Mouse (Mus musculus) layer of hippocampus, adult 9-10 months (tissue): Measurements from ENCODE around the gene Mecom.

Experiments used
- DNase-seq: peaks from one replicate; pipeline ENCODE4 v3.0.0; 2022; ENCODE audit warnings: low spot score

The Mecom gene

GRCm38 (mm10) chr3:30206123-30206522 is 341.7 kb downstream of the Mecom start:
- DNase-seq, result no peak

DNA sequence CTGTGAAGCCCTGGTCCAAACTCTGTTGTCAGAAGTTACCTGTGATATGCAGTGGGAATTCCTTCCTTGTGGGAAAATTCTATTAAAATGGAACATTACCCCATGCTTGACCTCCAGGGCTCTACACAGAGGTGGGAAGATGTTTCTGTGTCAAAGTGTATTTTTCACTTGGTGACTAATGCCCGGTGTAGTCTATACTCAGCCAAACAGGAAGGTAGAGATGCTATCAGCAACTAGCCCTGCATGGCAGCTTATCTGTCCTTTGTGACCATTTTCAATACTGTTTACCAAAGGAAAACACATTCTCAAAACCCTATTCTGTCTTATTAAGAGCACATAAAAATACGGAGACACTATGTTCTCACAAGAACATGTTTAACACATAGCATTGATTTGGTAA is 344.0 kb downstream of the Mecom start:
- no peak for DNase-seq

GRCm38 (mm10) chr3:30198854-30199253 is 349.0 kb downstream of the Mecom start:
- no peak for DNase-seq

- no peak for DNase-seq
Observed at GRCm38 (mm10) chr3:30198227-30198626, 349.6 kb downstream of the Mecom start.

DNA sequence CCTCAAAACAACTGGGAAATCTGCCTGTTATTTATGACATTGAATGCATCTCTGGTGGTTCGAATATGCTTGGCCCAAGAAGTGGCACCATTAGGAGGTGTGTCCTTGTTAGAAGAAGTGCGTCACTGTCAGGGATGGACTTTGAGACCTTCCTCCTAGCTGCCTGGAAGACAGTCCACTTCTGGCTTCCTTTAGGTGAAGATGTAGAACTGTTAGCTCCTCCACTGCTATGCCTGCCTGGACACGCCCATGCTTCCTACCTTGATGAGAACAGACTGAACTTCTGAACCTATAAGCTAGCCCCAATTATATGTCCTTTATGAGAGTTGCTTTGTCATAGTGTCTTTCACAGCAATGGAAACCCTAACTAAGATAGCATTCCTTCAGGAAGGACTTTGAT is 352.6 kb downstream of the Mecom start:
- DNase-seq, result no peak

DNA sequence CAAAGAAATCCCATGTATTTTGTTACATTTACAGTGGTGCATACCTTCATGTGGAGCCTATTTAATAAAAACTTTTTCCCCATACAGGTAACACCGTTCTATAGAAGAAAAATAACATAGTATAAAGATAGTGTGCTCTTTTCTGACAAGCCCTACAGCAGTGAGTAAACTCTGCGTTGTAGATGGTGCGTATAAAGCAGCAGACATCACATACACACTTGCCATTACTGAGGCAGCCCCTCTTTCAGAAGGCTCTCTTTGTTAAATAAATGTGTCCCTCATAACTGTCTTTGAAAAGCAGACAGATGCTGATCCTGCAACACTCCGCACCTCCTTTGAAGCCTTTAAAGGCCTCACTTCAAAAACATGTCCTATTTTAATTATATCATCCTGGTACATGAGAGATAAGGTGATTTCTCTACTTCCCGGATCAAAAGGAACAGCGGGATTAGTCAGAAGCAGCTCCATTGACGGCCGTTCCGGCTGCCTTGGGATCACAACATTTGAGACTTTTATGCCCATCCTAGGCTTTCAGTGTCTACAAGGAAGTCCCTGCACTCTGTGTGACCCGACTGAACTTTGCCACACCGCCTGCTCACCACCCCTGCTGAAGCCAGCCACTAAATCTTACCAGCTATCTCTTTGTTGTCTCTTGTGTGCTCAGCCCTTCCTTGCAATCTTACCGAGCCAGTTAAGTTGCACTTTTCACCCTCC is 355.4 kb downstream of the Mecom start:
- no peak for DNase-seq

- DNase-seq, result no peak
Observed at GRCm38 (mm10) chr3:30189325-30189724, 358.5 kb downstream of the Mecom start.

DNA sequence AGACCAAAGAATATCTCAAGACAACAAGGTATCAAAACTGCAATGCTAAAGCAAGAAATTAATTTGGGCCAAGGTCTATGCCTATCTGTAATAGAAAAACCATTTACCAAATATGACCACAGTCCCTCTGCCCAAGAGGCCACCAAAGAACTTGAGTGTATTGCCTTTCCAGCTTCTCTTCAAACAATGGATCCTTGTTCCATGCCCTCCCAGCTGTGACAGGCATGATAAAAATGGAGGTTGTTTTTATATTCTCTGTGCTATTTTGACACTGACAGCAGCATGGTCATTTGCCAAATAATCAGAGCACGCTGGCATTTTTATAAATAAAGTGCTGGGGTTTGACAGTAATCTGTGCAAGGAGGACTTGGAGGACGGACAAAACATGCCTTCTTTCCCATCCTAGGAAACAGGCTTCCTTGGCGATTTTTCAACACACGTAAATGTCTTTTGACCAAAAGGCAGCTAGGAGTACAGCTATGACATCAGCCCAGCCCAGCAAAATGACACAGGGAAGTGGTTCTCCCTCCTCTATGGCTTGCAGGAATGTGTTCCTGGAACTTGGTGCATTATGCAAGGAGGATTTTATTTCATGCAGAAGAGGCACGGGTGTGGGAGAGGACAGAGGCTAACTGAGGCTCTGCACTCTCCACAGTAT is 359.9 kb downstream of the Mecom start:
- DNase-seq, result no peak

DNA sequence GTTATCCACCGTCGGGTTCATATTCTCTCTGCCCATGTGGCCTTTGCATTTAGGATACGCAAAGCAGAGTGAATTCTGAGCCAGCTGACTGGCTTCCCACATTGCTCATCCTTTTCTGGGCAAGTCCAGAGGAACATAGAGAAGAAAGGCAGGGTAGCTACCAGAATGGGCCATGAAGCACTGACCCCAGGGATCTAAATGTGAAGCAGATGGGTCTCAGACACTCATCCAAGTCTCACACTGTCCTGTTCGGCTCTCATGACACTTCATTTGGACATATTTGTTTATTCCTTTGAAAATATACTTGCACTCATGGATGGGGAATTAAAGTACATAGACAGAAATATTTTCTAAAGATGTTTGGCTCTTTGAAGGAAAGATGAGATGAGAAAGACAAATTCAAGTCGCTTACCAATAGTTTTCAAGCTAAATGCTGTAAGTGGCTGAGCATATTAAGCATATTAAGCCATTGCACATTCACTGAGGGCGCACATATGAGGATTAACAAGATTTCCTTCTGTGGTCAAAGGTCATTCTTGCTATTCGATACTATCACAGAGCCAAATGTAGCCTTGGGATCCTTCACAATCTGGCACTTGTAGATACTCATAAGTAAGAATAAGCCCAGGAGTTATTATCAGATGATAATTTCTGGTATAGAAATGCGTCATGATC is 365.9 kb downstream of the Mecom start:
- DNase-seq, result no peak

- no peak for DNase-seq
Observed at GRCm38 (mm10) chr3:30176615-30177014, 371.2 kb downstream of the Mecom start.

- DNase-seq, result no peak
Observed at GRCm38 (mm10) chr3:30173812-30174211, 374.0 kb downstream of the Mecom start.

DNA sequence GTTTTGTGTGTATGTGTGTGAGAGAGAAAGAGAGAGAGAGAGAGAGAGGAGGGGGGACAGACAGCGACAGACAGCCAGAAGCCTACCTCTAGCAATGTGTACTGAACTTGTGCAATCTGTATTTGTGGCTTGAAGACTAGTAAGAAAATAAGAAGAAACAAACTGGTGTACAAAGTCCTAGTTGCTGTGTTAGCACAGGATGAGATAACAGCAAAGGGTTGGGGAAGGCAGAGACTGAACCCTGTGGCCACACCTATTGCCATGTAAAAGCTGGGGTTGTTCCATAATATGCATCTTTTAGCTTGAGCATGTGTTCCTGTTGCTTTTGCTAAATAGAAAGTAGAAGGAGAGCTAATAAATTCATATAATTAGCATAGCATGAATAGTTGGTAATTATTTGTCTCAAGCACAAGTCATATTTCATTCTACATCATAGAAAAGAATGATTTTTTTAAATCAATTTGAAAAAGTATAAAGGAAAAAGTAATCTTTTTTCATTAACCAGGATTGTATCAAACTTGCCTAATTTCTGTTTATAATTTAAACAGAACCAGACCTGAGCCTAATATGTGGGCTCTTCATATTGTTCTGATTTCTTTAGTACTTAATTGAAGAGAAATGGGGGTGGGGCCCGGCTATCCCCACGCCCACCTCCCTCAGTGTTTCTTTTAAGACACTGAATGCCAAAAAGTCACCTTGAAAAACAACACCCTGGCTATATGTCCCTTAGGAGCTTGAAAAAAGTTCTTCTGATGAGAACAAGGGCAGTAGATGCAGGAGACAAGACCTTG is 379.2 kb downstream of the Mecom start:
- DNase-seq, result no peak

- DNase-seq, result no peak
Observed at GRCm38 (mm10) chr3:30167027-30167426, 380.8 kb downstream of the Mecom start.

DNA sequence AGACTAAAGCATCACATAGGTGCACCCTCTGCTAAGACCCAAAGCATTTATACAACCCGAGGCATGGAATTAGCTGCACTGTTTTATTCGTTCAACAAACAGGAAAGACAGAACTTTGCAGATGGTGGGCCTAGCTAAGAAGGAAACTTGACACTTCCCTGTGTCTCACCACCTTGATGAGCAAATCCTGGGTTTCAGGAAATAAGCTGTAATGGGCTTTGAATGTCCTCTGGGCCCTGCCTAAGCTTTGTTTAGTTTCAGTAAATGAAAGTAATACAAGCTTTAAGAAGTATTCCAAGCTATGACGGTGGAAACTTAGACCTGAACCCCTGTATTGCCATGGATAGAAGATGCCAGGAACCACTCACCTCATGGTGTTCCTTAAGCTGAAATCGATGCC is 383.0 kb downstream of the Mecom start:
- DNase-seq, result no peak

GRCm38 (mm10) chr3:30163390-30163789 is 384.4 kb downstream of the Mecom start:
- DNase-seq, result no peak

- DNase-seq, result no peak
Observed at GRCm38 (mm10) chr3:30160961-30161670, 386.7 kb downstream of the Mecom start.

DNA sequence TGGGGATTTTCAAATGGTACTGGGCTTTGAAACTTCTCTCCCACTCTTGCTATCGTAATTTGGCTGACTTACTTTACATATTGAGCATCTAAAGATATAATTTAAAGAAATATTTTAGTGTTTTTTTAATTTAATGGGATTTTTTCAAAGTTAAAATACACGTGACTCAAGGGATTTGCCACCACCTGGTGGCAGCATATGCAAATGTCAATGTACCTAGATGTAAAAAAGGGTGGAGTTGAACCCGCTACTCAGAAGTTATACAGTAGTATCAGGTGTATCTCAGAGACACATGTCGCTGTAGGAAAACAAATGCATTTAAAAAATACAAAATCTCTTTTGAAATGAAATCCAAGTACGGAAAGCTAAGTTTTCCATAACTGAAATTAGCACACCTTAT is 387.5 kb downstream of the Mecom start:
- no peak for DNase-seq

DNA sequence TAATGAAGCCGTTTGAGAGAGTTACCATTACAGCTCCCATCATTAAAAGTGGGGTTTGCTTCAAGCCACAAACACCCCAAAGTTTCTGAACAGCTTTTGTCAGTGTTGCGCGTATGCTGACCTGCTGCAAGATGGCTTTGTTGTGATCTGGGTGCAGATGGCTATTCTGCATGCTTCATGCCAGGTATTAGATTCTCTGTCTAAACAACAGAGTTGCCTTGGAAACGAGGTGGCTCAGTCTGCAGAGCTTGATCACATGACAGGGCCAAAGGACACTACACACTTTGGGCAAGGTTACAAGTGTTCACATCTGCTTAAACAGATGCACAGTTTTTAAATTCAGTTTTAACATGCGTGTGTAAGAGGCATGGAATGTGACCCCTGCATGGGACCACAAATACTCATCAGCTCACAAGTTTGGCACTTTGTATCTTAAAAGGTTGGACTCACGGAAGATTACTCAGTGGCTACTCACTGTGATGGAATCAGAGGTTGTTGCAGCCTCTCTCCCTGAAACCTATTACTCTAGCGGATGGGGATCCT is 390.6 kb downstream of the Mecom start:
- no peak for DNase-seq

GRCm38 (mm10) chr3:30154390-30154789 is 393.4 kb downstream of the Mecom start:
- DNase-seq, result no peak

DNA sequence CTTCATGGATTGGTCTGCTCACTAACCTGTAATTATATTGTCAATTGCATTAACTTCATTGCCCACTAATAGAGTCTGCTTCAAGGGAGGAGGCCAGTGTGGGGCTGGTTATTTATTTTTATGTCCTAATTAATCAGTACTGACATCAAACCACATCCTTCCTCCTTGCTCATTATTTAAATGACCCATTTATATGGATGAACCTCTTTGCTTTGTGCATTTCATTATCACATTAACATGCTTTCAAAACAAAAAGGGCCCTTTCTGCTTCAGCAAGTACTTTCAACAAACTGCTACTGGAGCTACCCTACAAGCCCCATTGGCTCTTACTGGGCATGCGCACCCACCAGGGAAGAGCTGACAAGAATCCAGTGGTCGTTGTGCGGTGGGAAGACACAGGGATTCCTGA is 393.9 kb downstream of the Mecom start:
- no peak for DNase-seq

GRCm38 (mm10) chr3:30150071-30150470 is 397.7 kb downstream of the Mecom start:
- no peak for DNase-seq
